Mouse (Mus musculus) bone marrow macrophage, adult 2 months (primary cell): ENCODE measurements around the gene Exoc6b.

ENCODE experiments used
- CTCF ChIP-seq: IDR thresholded peaks from 2 replicates; pipeline ENCODE4 v1.5.1; 2012; ENCODE audit warnings: low read depth, mild to moderate bottlenecking, low read length, moderate library complexity
- POLR2A ChIP-seq: IDR thresholded peaks from 2 replicates; pipeline ENCODE4 v1.6.1; 2012; ENCODE audit warnings: mild to moderate bottlenecking, low read depth, low read length, borderline replicate concordance

DNA sequence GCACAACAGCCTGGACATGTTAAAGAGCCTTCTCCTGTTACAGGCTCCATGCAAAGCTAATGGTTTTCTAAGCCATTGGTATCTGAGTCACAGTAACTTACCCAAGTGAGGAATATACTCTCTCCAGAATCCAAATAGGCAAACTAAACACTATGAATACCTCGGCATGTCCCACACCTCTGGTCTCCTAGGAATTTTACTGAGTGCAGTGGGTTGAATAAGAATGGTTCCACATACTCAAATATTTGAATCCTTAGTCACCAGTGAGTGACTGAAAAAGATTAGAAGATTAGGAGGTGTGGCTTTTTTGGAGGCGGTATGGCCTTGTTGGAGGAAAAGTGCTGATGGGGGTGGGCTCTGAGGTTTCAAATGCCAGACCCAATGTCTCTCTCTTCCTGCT, 55.4 kb downstream of the Exoc6b start:
- no peak for TF ChIP-seq CTCF
- no peak for TF ChIP-seq POLR2A
